ENCODE assay signal across 12 mouse cellular contexts in genomic region chr10:75091478-75092152, GRCm38 (mm10). TPM values are rescaled to one million over a fixed set of nuclear protein-coding genes. Genes with fewer than 3 reads are reported as not detected.
DNase-seq lines count a peak whose midpoint lies in the region; TF ChIP-seq lines count a peak whose summit lies in the region.
"Had no signal": no experiment of that assay in that cellular context is flagged by ENCODE, and none has a peak within 500 bp of the region (broad histone marks: within the 10 kb centered on the region; RNA-seq: fewer than 3 reads in every experiment).

No protein-coding gene starts in this region.

- intact Hi-C loops in left cerebral cortex, adult 2 months (cut with DNase I) = no loop called here
- intact Hi-C loops in left cerebral cortex, postnatal 14 days (cut with DNase I) = no loop called here
- intact Hi-C loops in gastrocnemius, adult 2 months (cut with DNase I) = loop anchor here (5.0 kb wide), 1 partner anchor 41 kb away; no protein-coding TSS in a partner anchor

- no peak for TF ChIP-seq CTCF in left cerebral cortex, adult 2 months (IDR thresholded peaks at IDR 0.05)
- TF ChIP-seq CTCF in brain, embryonic 14.5 days (IDR thresholded peaks at IDR 0.05; ENCODE audit: borderline replicate concordance, extremely low read depth, insufficient read depth, insufficient read length) = no peak
- no peak for TF ChIP-seq CTCF in gastrocnemius, adult 2 months (IDR thresholded peaks at IDR 0.05)

- peak overlapping the region; percentile 21; the same call in 1 of the 2 replicates for H3K27ac ChIP-seq in left cerebral cortex, adult 2 months
- H3K27ac ChIP-seq in gastrocnemius, adult 2 months = peak overlapping the region; percentile 68
- H3K27ac ChIP-seq: liver, embryonic 15.5 days had no signal

- no peak for TF ChIP-seq POLR2A in brain, embryonic 14.5 days (IDR thresholded peaks at IDR 0.05; ENCODE audit: borderline replicate concordance, extremely low read depth, insufficient read depth, insufficient read length, poor library complexity, severe bottlenecking)

- DNase-seq in left cerebral cortex, adult 2 months (ENCODE audit: extremely low spot score in 1 of 2, low spot score in 2 of 2) = no peak
- DNase-seq in left cerebral cortex, postnatal 14 days (ENCODE audit: low spot score in 2 of 2) = no peak
- peak; percentile 82 for DNase-seq in brain, embryonic 14.5 days (ENCODE audit: low read depth)
- DNase-seq in gastrocnemius, adult 2 months = peak; percentile 61
- DNase-seq in heart, postnatal 4 days = peak; percentile 58
- DNase-seq in kidney, postnatal 4 days = no peak
- no peak for DNase-seq in spleen, postnatal 14 days (ENCODE audit: low spot score in 2 of 2)
- no peak for DNase-seq in ovary, postnatal 10 days (ENCODE audit: low spot score)
- DNase-seq: thymus, postnatal 4 days had no signal

- H3K4me3 ChIP-seq in left cerebral cortex, adult 2 months = no peak overlapping the region
- H3K4me3 ChIP-seq in gastrocnemius, adult 2 months = no peak overlapping the region
- H3K4me3 ChIP-seq: liver, embryonic 15.5 days had no signal

RNA-seq across cellular contexts. Expression of gene Bcr, which starts 31.2 kb away (rescaled TPM):
- total RNA-seq in left cerebral cortex, adult 2 months (2021) = 100 to 1,000 TPM in 1 of 2 experiments, 10 to 100 TPM in 1; 99.6 to 113 TPM
- 10 to 100 TPM; 82.9 to 84.1 TPM for total RNA-seq in left cerebral cortex, postnatal 14 days (2021)
- 57.8 and 83.3 TPM in 2 replicates for polyA plus RNA-seq in brain, embryonic 14.5 days (2012; rRNA removed)
- 1 to 10 TPM; 4.1 to 5.1 TPM for total RNA-seq in gastrocnemius, adult 2 months (2021)
- total RNA-seq in heart, postnatal 4 days (2021) = 10 to 100 TPM; 15.5 to 16.4 TPM
- total RNA-seq: MEL had no signal

RNA-seq across cellular contexts. Expression of gene Rab36, which starts 54.8 kb away (rescaled TPM):
- 10 to 100 TPM; 31.6 to 35.7 TPM for total RNA-seq in left cerebral cortex, adult 2 months (2021)
- total RNA-seq in left cerebral cortex, postnatal 14 days (2021) = 10 to 100 TPM; 37.7 to 39.6 TPM
- 24.3 and 26.3 TPM in 2 replicates for polyA plus RNA-seq in brain, embryonic 14.5 days (2012; rRNA removed)
- under 1 TPM; 0.47 to 0.59 TPM for total RNA-seq in gastrocnemius, adult 2 months (2021)
- total RNA-seq in heart, postnatal 4 days (2021) = 1 to 10 TPM; 1.7 to 1.8 TPM
- total RNA-seq: MEL had no signal

RNA-seq across cellular contexts. Expression of gene Rsph14, which starts 59.2 kb away (rescaled TPM):
- not detected for total RNA-seq in left cerebral cortex, adult 2 months (2021)
- 1 to 10 TPM in 1 of 2 experiments, under 1 TPM in 1; 0.93 to 1.1 TPM for total RNA-seq in left cerebral cortex, postnatal 14 days (2021)
- 0.42 and 0.53 TPM in 2 replicates for polyA plus RNA-seq in brain, embryonic 14.5 days (2012; rRNA removed)
- total RNA-seq in gastrocnemius, adult 2 months (2021) = not detected
- total RNA-seq in heart, postnatal 4 days (2021) = not detected
- total RNA-seq: MEL had no signal
- polyA plus RNA-seq: intestine, postnatal 0 days; liver, embryonic 15.5 days had no signal

Comparison
In these comparisons a context has a peak if more than half of its experiments do, and no peak if none do; other contexts are left out.
1. DNase-seq: peak in brain, embryonic 14.5 days (single experiment), gastrocnemius, adult 2 months (single experiment) and heart, postnatal 4 days (single experiment); none in left cerebral cortex, adult 2 months (0 of 2), left cerebral cortex, postnatal 14 days (0 of 2), kidney, postnatal 4 days (0 of 2), spleen, postnatal 14 days (0 of 2) and ovary, postnatal 10 days (single experiment).
2. RNA of gene Bcr, which starts 31.2 kb away (total RNA-seq): 99.6 to 113 TPM in left cerebral cortex, adult 2 months and 82.9 to 84.1 TPM in left cerebral cortex, postnatal 14 days; 15.5 to 16.4 TPM in heart, postnatal 4 days and 4.1 to 5.1 TPM in gastrocnemius, adult 2 months; every median in the first group is over 4 times any median in the second.
3. RNA of gene Rab36, which starts 54.8 kb away (total RNA-seq): 37.7 to 39.6 TPM in left cerebral cortex, postnatal 14 days and 31.6 to 35.7 TPM in left cerebral cortex, adult 2 months; 1.7 to 1.8 TPM in heart, postnatal 4 days and 0.47 to 0.59 TPM in gastrocnemius, adult 2 months; every median in the first group is over 10 times any median in the second.